Mouse (Mus musculus) heart, adult 2 months (tissue): ENCODE results near the gene Entr1.

Experiments
- CTCF ChIP-seq: fragments of 200-600 bp; IDR thresholded peaks from 2 replicates; pipeline ENCODE4 v1.8.1; 2022; ENCODE audit warnings: antibody characterized with exemption, mild to moderate bottlenecking, moderate library complexity
- POLR2A ChIP-seq: fragments of 200-500 bp; IDR thresholded peaks from 2 replicates; pipeline ENCODE4 v1.6.1; 2011; ENCODE audit warnings: mild to moderate bottlenecking, low read depth, low read length, control low read depth; ENCODE audit not compliant: insufficient read depth

GRCm38 (mm10) chr2:26409362-26409761 lies 20.2 kb upstream of the Entr1 start:
- TF ChIP-seq POLR2A (no peak), CTCF (no peak)
